Mouse (Mus musculus): Measurements from ENCODE around the gene Notch2.

- TF ChIP-seq TAL1 (IDR thresholded peaks at IDR 0.05; ENCODE audit: low read length) (no peak), GATA1 (IDR thresholded peaks at IDR 0.05; ENCODE audit: low read length) (no peak)
Measured at GRCm38 (mm10) chr3:97984870-97985506, 28.3 kb upstream of the Notch2 start.

All from erythroblast, embryonic 14.5 days (primary cell).